Mouse (Mus musculus) liver, embryonic 14 days (tissue): Measurements from ENCODE around the gene Ube2g2. TPM values are rescaled to one million over a fixed set of nuclear protein-coding genes. Genes with fewer than 3 reads are reported as not detected.

ENCODE experiments used
- polyA plus RNA-seq: library from polyadenylated mRNA; depleted of rRNA; stranded (reverse); fragments of >200 nt; gene quantifications from 2 replicates; pipeline ENCODE4 v1.2.3, GENCODE M21; 2012; rRNA removed

Ube2g2 gene
- polyA plus RNA-seq, result 19.0 and 20.8 TPM in 2 replicates

DNA sequence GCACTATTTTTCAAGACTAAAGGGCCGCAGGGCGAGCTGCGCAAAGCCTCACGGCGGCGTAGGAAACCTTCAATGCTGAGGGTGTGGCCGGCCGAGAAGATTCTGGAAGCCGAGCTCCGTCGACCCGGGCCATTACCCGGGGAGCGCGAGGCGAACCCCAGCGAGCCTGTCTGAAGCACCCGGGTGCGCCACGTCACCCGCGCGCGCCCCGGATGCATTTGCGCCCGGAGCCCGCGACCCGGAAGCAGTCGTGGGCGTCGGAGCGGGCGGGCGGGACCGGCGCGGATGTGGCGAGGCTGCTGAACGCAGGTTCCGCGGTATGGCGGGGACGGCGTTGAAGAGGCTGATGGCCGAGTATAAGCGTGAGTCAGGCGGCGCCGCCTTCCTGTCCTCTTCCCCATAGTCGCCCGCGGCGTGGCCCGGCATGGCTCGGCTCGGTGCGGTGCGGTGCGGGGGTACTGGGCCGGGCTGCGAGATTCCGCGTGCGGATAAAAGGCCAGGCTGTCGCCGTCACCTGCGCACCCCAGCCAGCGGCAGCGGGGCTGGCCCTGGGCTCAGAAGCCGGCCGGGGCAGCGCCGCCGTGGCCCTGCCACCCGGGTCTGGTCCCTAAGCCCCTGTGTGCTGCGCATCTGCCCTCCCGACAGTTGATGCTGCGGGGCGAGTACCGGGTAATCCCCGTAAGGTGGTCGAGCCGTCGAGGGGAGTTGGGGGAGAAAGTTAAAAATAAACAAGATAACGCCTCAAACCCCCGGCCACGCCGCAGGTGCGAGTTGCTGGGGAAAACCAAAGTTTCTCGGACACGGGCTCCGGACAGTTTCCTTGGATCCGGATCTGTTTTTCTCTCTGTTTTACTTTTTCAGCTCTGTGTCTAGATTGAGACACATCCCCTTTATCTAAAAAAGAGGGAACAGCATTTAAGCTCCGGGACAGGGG lies at the start of gene Ube2g2:
Gene Ube2g2 (plus strand): TSS at position 221 of the 934 bp plus-strand sequence.

GRCm38 (mm10) chr10:77581408-77582284 lies 40.4 kb upstream of the Ube2g2 start, which contains the start of gene Pttg1ip:
TSS of gene Pttg1ip (plus strand) at chr10:77581720.

DNA sequence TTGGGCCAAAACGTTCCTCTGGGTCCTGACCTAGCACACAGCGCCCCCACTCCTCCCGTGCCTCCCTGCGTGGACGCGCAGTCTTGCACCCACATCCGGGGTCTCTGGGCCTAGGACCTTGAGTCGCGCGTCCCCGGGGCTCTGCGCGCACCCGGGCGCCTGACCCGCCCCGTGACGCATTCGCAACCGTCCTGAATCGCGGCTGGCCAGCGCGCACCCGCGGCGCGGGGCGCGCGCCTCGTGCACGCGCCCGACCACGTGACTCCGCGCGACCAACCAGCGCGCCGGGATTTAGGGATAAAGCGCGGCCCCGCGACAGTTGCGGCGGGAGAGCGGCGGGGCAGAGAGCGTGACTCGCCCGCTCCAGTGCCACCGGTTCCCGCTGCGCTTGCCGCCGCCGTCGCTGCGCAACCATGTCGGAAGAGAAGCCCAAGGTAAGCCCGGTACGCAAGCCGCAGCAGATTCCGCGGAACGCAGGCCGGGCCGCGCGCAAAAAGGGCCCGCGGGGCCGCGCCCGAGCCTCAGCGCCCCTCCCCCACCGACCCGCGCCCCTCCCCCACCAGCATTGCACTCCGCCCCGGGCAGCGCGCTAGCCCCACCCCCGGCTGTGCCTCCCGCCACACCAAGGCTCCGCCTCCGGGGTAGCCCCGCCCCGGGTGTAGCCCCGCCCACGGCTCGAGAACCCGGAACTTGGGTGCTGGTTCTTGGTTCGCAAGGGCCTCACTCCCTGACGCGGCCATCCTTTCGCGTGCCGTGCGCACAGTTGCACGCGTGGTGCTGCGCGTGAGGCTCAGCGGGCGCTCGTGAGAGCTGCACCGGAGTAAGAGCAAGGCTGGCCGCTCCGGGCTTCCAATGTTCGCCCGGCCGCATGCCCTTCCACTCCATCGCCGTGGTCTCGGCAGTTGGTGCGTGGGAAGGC lies 15.9 kb upstream of the Ube2g2 start, which contains the start of the genes Sumo3 and Gm49325:
Gene Sumo3 (plus strand): TSS at position 190 of the 919 bp plus-strand sequence.
Gene Gm49325 (plus strand): TSS at position 290 of the 919 bp plus-strand sequence.

GRCm38 (mm10) chr10:77685895-77686664 lies 64.0 kb downstream of the Ube2g2 start, which contains the start of gene Tspear:
TSS of gene Tspear (plus strand) at chr10:77686569.

GRCm38 (mm10) chr10:77690356-77690807 lies 68.3 kb downstream of the Ube2g2 start, which contains the start of gene Gm19402:
TSS of gene Gm19402 (minus strand) at chr10:77690757.

Other genes with a start within 250 kb of the Ube2g2 start
- 0.93 and 1.1 TPM in 2 replicates for gene Adarb1, start 204.0 kb upstream of the Ube2g2 start, polyA plus RNA-seq
- 12.7 and 15.4 TPM in 2 replicates for gene Fam207a, start 106.5 kb upstream of the Ube2g2 start, polyA plus RNA-seq
- 7.4 and 9.6 TPM in 2 replicates for gene Itgb2, start 92.0 kb upstream of the Ube2g2 start, polyA plus RNA-seq
- 38.1 and 43.6 TPM in 2 replicates for gene Pttg1ip, start 40.6 kb upstream of the Ube2g2 start, polyA plus RNA-seq
- 99.8 and 106 TPM in 2 replicates for gene Sumo3, start 16.2 kb upstream of the Ube2g2 start, polyA plus RNA-seq
- gene Gm49325, start 16.1 kb upstream of the Ube2g2 start, polyA plus RNA-seq, result 0.09 and 0.12 TPM in 2 replicates
- gene Tspear, start 64.3 kb downstream of the Ube2g2 start, polyA plus RNA-seq, result 0.03 and 0.10 TPM in 2 replicates
- not detected in 2 replicates for gene Gm19402, start 68.5 kb downstream of the Ube2g2 start, polyA plus RNA-seq
- not detected in 2 replicates for gene Gm9508, start 75.0 kb downstream of the Ube2g2 start, polyA plus RNA-seq
- gene Gm10272, start 84.4 kb downstream of the Ube2g2 start, polyA plus RNA-seq, result not detected in 2 replicates
- gene Gm10024, start 89.2 kb downstream of the Ube2g2 start, polyA plus RNA-seq, result not detected in 2 replicates
- not detected in 2 replicates for gene Gm10142, start 93.5 kb downstream of the Ube2g2 start, polyA plus RNA-seq
- gene Krtap12-1, start 98.3 kb downstream of the Ube2g2 start, polyA plus RNA-seq, result not detected in 2 replicates
- not detected in 2 replicates for gene Gm10100, start 104.2 kb downstream of the Ube2g2 start, polyA plus RNA-seq
- gene Gm18596, start 120.4 kb downstream of the Ube2g2 start, polyA plus RNA-seq, result not detected in 2 replicates
- gene Gm9736, start 129.1 kb downstream of the Ube2g2 start, polyA plus RNA-seq, result not detected in 2 replicates
- gene Gm3233, start 137.4 kb downstream of the Ube2g2 start, polyA plus RNA-seq, result not detected in 2 replicates
- gene Gm3238, start 149.1 kb downstream of the Ube2g2 start, polyA plus RNA-seq, result not detected in 2 replicates
- gene Gm7138, start 154.7 kb downstream of the Ube2g2 start, polyA plus RNA-seq, result not detected in 2 replicates
- not detected in 2 replicates for gene Gm3250, start 160.3 kb downstream of the Ube2g2 start, polyA plus RNA-seq
- gene Gm7137, start 165.9 kb downstream of the Ube2g2 start, polyA plus RNA-seq, result not detected in 2 replicates
- not detected in 2 replicates for gene Gm9639, start 172.8 kb downstream of the Ube2g2 start, polyA plus RNA-seq
- gene Gm19668, start 176.9 kb downstream of the Ube2g2 start, polyA plus RNA-seq, result not detected in 2 replicates
- not detected in 2 replicates for gene Gm9507, start 189.6 kb downstream of the Ube2g2 start, polyA plus RNA-seq
- gene Gm2696, start 192.4 kb downstream of the Ube2g2 start, polyA plus RNA-seq, result not detected in 2 replicates
- gene Krtap10-4, start 204.8 kb downstream of the Ube2g2 start, polyA plus RNA-seq, result not detected in 2 replicates
- gene Krtap10-10, start 213.7 kb downstream of the Ube2g2 start, polyA plus RNA-seq, result not detected in 2 replicates
- not detected in 2 replicates for gene Gm36176, start 224.5 kb downstream of the Ube2g2 start, polyA plus RNA-seq
- not detected in 2 replicates for gene Gm10318, start 230.6 kb downstream of the Ube2g2 start, polyA plus RNA-seq
- gene Gm3285, start 239.7 kb downstream of the Ube2g2 start, polyA plus RNA-seq, result not detected in 2 replicates